Mouse (Mus musculus) thymus, adult 2 months (tissue): Measurements from ENCODE around the gene Iffo2.

Experiments used
- CTCF ChIP-seq: fragments of 200-500 bp; IDR thresholded peaks from 2 replicates; pipeline ENCODE4 v1.5.1; 2012; ENCODE audit warnings: mild to moderate bottlenecking, control low read depth, low read length, moderate library complexity, borderline replicate concordance; ENCODE audit not compliant: control insufficient read depth, poor library complexity, insufficient read depth; ENCODE audit errors: extremely low read depth
- POLR2A ChIP-seq: fragments of 200-500 bp; IDR thresholded peaks from 2 replicates; pipeline ENCODE4 v1.6.1; 2012; ENCODE audit warnings: mild to moderate bottlenecking, low read length, control low read depth, moderate library complexity; ENCODE audit not compliant: control insufficient read depth, poor library complexity, insufficient read depth; ENCODE audit errors: extremely low read depth

- TF ChIP-seq CTCF (no peak), POLR2A (no peak)
These were observed 93.8 kb downstream of the Iffo2 start for GRCm38 (mm10) chr4:139624116-139624489.
